Mouse (Mus musculus) hindbrain, embryonic 15.5 days (tissue): ENCODE results near the gene Gm20388. TPM values are rescaled to one million over a fixed set of nuclear protein-coding genes. Genes with fewer than 3 reads are reported as not detected.
A peak's percentile ranks its signal among the peaks of the same experiment; 100 is the strongest.

ENCODE experiments used
- ATAC-seq: fragments of 200-750 bp; cut with Nextera tagmentation; 2 replicates; pipeline ENCODE4 v1.8.0; 2017; ENCODE audit warnings: low read depth, moderate number of reproducible peaks, moderate TSS enrichment; ENCODE audit not compliant: low FRiP score
- H3K27ac ChIP-seq: fragments of 300-500 bp; sonication (generic); replicated peaks from 2 replicates; pipeline ENCODE4 v1.5.1; 2015; ENCODE audit warnings: mild to moderate bottlenecking, inconsistent platforms
- H3K27me3 ChIP-seq: fragments of 300-500 bp; sonication (generic); 2 replicates; pipeline ENCODE4 v1.6.1; 2015; ENCODE audit warnings: control low read depth, inconsistent platforms
- H3K36me3 ChIP-seq: fragments of 300-500 bp; sonication (generic); 2 replicates; pipeline ENCODE4 v1.6.1; 2015; ENCODE audit warnings: control low read depth, inconsistent platforms
- H3K4me1 ChIP-seq: fragments of 300-500 bp; sonication (generic); replicated peaks from 2 replicates; pipeline ENCODE4 v1.6.1; 2015; ENCODE audit warnings: control low read depth, inconsistent platforms
- H3K4me2 ChIP-seq: fragments of 300-500 bp; sonication (generic); 2 replicates; pipeline ENCODE4 v1.6.1; 2015; ENCODE audit warnings: moderate library complexity, mild to moderate bottlenecking, inconsistent platforms
- H3K4me3 ChIP-seq: fragments of 300-500 bp; sonication (generic); 2 replicates; pipeline ENCODE4 v1.5.1; 2015; ENCODE audit warnings: mild to moderate bottlenecking, inconsistent platforms
- H3K9ac ChIP-seq: fragments of 300-500 bp; sonication (generic); 2 replicates; pipeline ENCODE4 v1.6.1; 2015; ENCODE audit warnings: inconsistent platforms
- H3K9me3 ChIP-seq: fragments of 300-500 bp; sonication (generic); 2 replicates; pipeline ENCODE4 v1.6.1; 2016; ENCODE audit warnings: control low read depth, inconsistent platforms
- WGBS: fragments of 180-500 bp; shearing (Covaris S2); methylation state at CpG from one replicate; pipeline ENCODE4 v1.1.7; 2015; 5-methylcytosine and 5-hydroxymethylcytosine counted together
- polyA plus RNA-seq: library from polyadenylated mRNA; unstranded; fragments of >200 nt; fragmentation: Nextera tagmentation; extraction: Ambion mirVana; gene quantifications from 2 replicates; pipeline ENCODE4 v1.2.1, GENCODE M21; 2015

The Gm20388 gene
- polyA plus RNA-seq, 1 experiment from 2014 or later = 5.4 TPM

DNA sequence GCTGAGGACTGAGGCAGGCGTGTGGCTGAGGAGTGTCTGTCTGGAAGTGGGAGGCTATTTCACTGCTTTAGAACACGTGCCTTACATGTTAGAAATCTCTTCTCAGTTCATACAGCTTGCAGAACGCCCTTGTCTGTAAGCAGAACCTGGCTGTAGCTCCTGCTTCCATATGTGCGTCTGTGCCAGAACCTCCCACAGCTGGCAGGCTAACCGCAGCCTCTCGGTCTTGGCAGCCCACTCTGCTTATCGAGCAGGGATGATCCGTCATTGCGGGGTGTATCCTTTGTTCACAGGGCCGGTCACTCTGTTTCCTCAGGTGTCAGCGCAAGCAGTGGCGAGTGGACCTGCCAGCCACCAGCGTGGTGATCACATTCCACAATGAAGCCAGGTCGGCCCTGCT is 4412.7 kb downstream of the Gm20388 start:
- 85% methylated on average over 14 of the region's 14 CpGs for WGBS
- H3K4me1 ChIP-seq = peaks cover 48% of the 10 kb centered on the region
- no peak overlapping the region for H3K4me3 ChIP-seq
- H3K27ac ChIP-seq = no peak overlapping the region
- no peak overlapping the region for H3K4me2 ChIP-seq
- no peak for ATAC-seq
- H3K9ac ChIP-seq = no peak overlapping the region
- peaks cover 15% of the 10 kb centered on the region for H3K36me3 ChIP-seq
- no peaks in the 10 kb centered on the region for H3K9me3 ChIP-seq
- H3K27me3 ChIP-seq = no peaks in the 10 kb centered on the region

GRCm38 (mm10) chr8:124328259-124328658 is 4417.6 kb downstream of the Gm20388 start:
- Histone ChIP-seq H3K27me3 (no peaks in the 10 kb centered on the region), H3K4me3 (no peak overlapping the region), H3K9ac (no peak overlapping the region), H3K4me1 (peaks cover 4% of the 10 kb centered on the region; the same call in 1 of the 2 replicates), H3K36me3 (peaks cover 27% of the 10 kb centered on the region), H3K9me3 (no peaks in the 10 kb centered on the region), H3K4me2 (no peak overlapping the region), H3K27ac (no peak overlapping the region)
- WGBS = 77% methylated on average over 7 of the region's 7 CpGs
- no peak for ATAC-seq

- WGBS = 36% methylated on average over 10 of the region's 10 CpGs
- no peak for ATAC-seq
- no peak overlapping the region for H3K9ac ChIP-seq
- H3K4me2 ChIP-seq = no peak overlapping the region
- no peaks in the 10 kb centered on the region; the same call in 1 of the 2 replicates for H3K4me1 ChIP-seq
- H3K4me3 ChIP-seq = no peak overlapping the region
- H3K27ac ChIP-seq = no peak overlapping the region
- H3K27me3 ChIP-seq = no peaks in the 10 kb centered on the region
- H3K36me3 ChIP-seq = peaks cover 25% of the 10 kb centered on the region
- no peaks in the 10 kb centered on the region for H3K9me3 ChIP-seq
Observed at GRCm38 (mm10) chr8:124329690-124330089, 4419.0 kb downstream of the Gm20388 start.

DNA sequence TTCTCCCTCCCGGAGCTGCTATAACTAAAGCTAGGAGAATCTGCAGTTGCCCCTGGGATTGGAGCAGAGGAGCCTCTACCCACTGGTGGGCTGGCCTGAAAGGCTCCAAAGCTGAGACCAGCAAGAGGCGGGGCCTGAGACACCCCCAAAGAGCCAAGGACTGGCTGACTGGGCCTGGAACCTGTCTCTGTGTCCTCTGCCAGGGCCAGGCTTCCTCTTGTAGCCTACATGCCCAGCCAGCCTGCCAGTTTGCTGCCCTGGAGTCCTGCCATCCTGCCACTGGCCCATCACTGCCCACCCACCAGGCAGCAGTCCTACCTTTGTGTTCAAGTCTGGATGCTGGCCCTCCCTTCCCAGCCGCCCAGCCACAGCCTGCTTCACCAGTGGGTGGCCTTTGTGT is 4419.8 kb downstream of the Gm20388 start:
- no peak overlapping the region for H3K4me2 ChIP-seq
- H3K27ac ChIP-seq = peak overlapping the region; percentile 34
- H3K36me3 ChIP-seq = peaks cover 33% of the 10 kb centered on the region
- no peak overlapping the region for H3K4me3 ChIP-seq
- no peaks in the 10 kb centered on the region; the same call in 1 of the 2 replicates for H3K4me1 ChIP-seq
- peak; percentile 88 for ATAC-seq
- no peaks in the 10 kb centered on the region for H3K27me3 ChIP-seq
- no peak overlapping the region for H3K9ac ChIP-seq
- H3K9me3 ChIP-seq = no peaks in the 10 kb centered on the region
- 28% methylated on average over 3 of the region's 3 CpGs for WGBS

DNA sequence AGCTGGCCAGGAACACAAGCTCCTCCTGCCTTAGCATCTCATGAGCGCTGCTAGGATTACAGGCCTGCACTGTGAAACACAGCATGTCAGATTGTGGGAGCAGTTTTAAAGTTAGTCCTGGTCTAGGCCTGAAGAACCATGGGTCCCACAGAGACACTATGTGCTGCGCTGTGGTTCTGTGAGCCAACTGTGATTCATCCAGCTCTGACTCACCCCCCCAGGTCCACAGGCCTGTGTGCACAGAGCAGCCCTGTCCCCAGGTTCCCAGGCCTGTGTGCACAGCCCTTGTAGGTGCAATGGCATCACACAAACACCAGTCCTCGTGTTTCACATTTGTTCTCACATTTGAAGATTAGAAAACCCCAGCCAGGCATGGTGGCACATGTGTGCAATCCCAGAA is 4420.5 kb downstream of the Gm20388 start:
- H3K27ac ChIP-seq = peak overlapping the region; percentile 34
- no peak for ATAC-seq
- H3K36me3 ChIP-seq = peaks cover 31% of the 10 kb centered on the region

DNA sequence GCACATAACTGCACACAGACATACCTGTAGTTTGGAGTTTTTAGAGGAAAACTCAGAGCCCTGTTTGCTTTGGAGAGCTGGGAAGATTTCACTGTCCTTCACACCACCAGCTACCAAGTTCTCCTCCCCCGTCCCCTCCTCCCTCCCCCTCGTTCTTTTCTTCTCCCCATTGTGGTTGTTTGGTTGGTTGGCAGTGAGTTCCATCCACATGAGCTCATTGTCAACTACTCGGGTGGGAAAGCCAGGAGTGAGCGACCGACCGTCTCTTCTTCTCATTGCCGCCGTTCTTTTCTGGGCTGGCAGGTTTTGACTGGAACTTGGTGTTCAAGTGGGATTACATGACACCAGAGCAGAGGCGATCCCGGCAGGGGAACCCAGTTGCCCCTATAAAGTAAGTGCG is 4421.1 kb downstream of the Gm20388 start:
- no peaks in the 10 kb centered on the region for H3K9me3 ChIP-seq
- H3K4me2 ChIP-seq = no peak overlapping the region
- no peak overlapping the region for H3K27ac ChIP-seq
- no peak for ATAC-seq
- peaks cover 34% of the 10 kb centered on the region for H3K36me3 ChIP-seq
- H3K27me3 ChIP-seq = no peaks in the 10 kb centered on the region
- no peak overlapping the region for H3K9ac ChIP-seq
- H3K4me1 ChIP-seq = no peaks in the 10 kb centered on the region; the same call in 1 of the 2 replicates
- H3K4me3 ChIP-seq = no peak overlapping the region
- WGBS = 51% methylated on average over 11 of the region's 11 CpGs

More for the DNA sequence above, 4420.5 kb downstream of the Gm20388 start:
- Histone ChIP-seq H3K4me1 (no peaks in the 10 kb centered on the region; the same call in 1 of the 2 replicates), H3K9ac (no peak overlapping the region), H3K9me3 (no peaks in the 10 kb centered on the region), H3K4me3 (no peak overlapping the region), H3K27me3 (no peaks in the 10 kb centered on the region), H3K4me2 (no peak overlapping the region)
- 90% methylated on average over 3 of the region's 3 CpGs for WGBS

- Histone ChIP-seq H3K4me1 (no peaks in the 10 kb centered on the region), H3K4me2 (no peak overlapping the region), H3K27me3 (no peaks in the 10 kb centered on the region), H3K9me3 (no peaks in the 10 kb centered on the region), H3K27ac (no peak overlapping the region), H3K9ac (no peak overlapping the region), H3K36me3 (peaks cover 51% of the 10 kb centered on the region), H3K4me3 (no peak overlapping the region)
- WGBS = 92% methylated on average over 13 of the region's 13 CpGs
- ATAC-seq = no peak
Observed at GRCm38 (mm10) chr8:124336302-124336701, 4425.7 kb downstream of the Gm20388 start.

- WGBS = 88% methylated on average over 3 of the region's 3 CpGs
- H3K27ac ChIP-seq = no peak overlapping the region
- no peaks in the 10 kb centered on the region for H3K27me3 ChIP-seq
- ATAC-seq = no peak
- H3K4me3 ChIP-seq = no peak overlapping the region
- H3K36me3 ChIP-seq = peaks cover 50% of the 10 kb centered on the region
- no peak overlapping the region for H3K9ac ChIP-seq
- no peaks in the 10 kb centered on the region for H3K4me1 ChIP-seq
- H3K4me2 ChIP-seq = no peak overlapping the region
- no peaks in the 10 kb centered on the region for H3K9me3 ChIP-seq
Observed at GRCm38 (mm10) chr8:124339742-124340141, 4429.1 kb downstream of the Gm20388 start.

DNA sequence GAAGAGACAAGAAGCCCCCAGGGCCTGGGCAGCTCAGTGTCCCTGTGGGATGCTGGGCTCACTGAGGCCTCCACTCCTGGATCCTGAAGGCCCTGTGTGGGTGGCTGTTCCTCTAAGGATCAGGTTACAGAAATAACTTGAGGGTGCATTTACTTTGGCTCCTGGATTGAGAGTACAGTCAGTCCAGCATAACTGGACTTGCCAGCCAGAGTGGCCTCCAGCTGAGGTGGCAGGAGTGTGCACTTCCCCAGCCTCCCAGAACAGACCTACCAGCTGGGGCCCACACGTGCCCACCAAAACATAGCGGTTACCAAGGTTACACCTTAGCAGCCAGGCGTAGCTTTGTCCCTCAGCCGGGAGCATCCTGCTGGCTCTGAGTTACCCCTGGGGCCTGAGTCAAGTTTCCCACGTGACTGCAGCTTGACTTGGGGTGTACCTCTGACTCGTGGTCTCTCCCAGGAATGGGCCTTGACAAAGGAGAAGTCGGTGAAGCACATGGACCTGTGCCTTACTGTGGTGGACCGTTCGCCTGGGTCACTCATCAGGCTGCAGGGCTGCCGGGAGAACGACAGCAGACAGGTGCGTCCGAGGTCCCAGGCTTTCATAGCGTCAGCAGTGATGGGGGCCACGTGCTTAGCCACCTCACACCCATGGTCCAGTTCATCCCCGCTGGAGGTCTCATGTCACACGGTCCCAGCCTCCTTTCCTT is 4429.9 kb downstream of the Gm20388 start:
- no peaks in the 10 kb centered on the region for H3K4me1 ChIP-seq
- H3K4me3 ChIP-seq = no peak overlapping the region
- no peak overlapping the region for H3K9ac ChIP-seq
- 0 out of 2 replicates have a peak, but pooled peaks have one; percentile 53 for ATAC-seq
- H3K27ac ChIP-seq = 0 out of 2 replicates have a peak overlapping the region, but pooled peaks have one; percentile 26
- H3K27me3 ChIP-seq = no peaks in the 10 kb centered on the region
- no peak overlapping the region for H3K4me2 ChIP-seq
- WGBS = 56% methylated on average over 17 of the region's 17 CpGs
- peaks cover 48% of the 10 kb centered on the region for H3K36me3 ChIP-seq
- no peaks in the 10 kb centered on the region for H3K9me3 ChIP-seq

GRCm38 (mm10) chr8:124343151-124343550 is 4432.5 kb downstream of the Gm20388 start:
- no peak for ATAC-seq
- no peaks in the 10 kb centered on the region for H3K27me3 ChIP-seq
- 93% methylated on average over 15 of the region's 15 CpGs for WGBS
- no peak overlapping the region for H3K4me2 ChIP-seq
- H3K36me3 ChIP-seq = peaks cover 29% of the 10 kb centered on the region
- H3K4me1 ChIP-seq = peaks cover 3% of the 10 kb centered on the region; the same call in 1 of the 2 replicates
- H3K9me3 ChIP-seq = no peaks in the 10 kb centered on the region
- H3K4me3 ChIP-seq = no peak overlapping the region
- H3K9ac ChIP-seq = no peak overlapping the region
- no peak overlapping the region for H3K27ac ChIP-seq

DNA sequence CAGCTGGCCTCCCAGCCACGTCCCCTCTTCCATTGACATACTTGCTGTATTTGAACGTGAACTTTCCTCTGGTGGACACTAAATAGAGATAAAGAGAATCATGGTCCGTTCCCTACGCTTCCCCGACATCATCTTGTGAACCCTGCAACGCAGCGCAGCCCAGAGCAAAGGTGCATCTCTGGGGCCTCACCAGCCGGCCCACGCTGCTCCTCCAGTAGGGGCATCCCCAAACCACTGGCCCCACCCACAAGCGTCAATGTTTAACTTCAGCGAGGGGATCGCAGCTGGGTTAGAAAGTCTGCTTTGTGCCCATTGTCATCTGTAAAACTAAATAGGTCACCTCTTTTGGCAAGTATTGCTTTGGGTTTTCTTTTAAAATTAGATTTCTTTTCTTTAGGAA is 4433.4 kb downstream of the Gm20388 start:
- H3K9me3 ChIP-seq = no peaks in the 10 kb centered on the region
- H3K4me2 ChIP-seq = no peak overlapping the region
- no peak overlapping the region for H3K4me3 ChIP-seq
- WGBS = 77% methylated on average over 12 of the region's 12 CpGs
- no peaks in the 10 kb centered on the region for H3K27me3 ChIP-seq
- no peak overlapping the region for H3K27ac ChIP-seq
- peaks cover 3% of the 10 kb centered on the region; the same call in 1 of the 2 replicates for H3K4me1 ChIP-seq
- ATAC-seq = no peak
- no peak overlapping the region for H3K9ac ChIP-seq
- peaks cover 22% of the 10 kb centered on the region for H3K36me3 ChIP-seq

GRCm38 (mm10) chr8:124345098-124345497 is 4434.5 kb downstream of the Gm20388 start:
- Histone ChIP-seq H3K9me3 (no peaks in the 10 kb centered on the region), H3K4me2 (no peak overlapping the region), H3K27me3 (no peaks in the 10 kb centered on the region), H3K36me3 (peaks cover 15% of the 10 kb centered on the region), H3K9ac (no peak overlapping the region), H3K4me3 (no peak overlapping the region), H3K4me1 (peaks cover 5% of the 10 kb centered on the region), H3K27ac (no peak overlapping the region)
- 78% methylated on average over 10 of the region's 10 CpGs for WGBS
- no peak for ATAC-seq
